Mouse (Mus musculus) liver, embryonic 12.5 days (tissue): ENCODE results near the gene Kdm6b. TPM values are rescaled to one million over a fixed set of nuclear protein-coding genes. Genes with fewer than 3 reads are reported as not detected.

Source experiments
- ATAC-seq: fragments of 200-750 bp; cut with Nextera tagmentation; 2 replicates; pipeline ENCODE4 v1.8.0; 2017; ENCODE audit warnings: moderate number of reproducible peaks, mild to moderate bottlenecking, moderate library complexity
- H3K27ac ChIP-seq: fragments of 300-500 bp; sonication (generic); 2 replicates; pipeline ENCODE4 v1.5.1; 2016; ENCODE audit warnings: mild to moderate bottlenecking
- H3K27me3 ChIP-seq: fragments of 300-500 bp; sonication (generic); replicated peaks from 2 replicates; pipeline ENCODE4 v1.6.1; 2016; ENCODE audit warnings: mild to moderate bottlenecking, moderate library complexity
- H3K36me3 ChIP-seq: fragments of 300-500 bp; sonication (generic); 2 replicates; pipeline ENCODE4 v1.6.1; 2016; ENCODE audit warnings: mild to moderate bottlenecking, moderate library complexity
- H3K4me1 ChIP-seq: fragments of 300-500 bp; sonication (generic); 2 replicates; pipeline ENCODE4 v1.6.1; 2016
- H3K4me2 ChIP-seq: fragments of 300-500 bp; sonication (generic); 2 replicates; pipeline ENCODE4 v1.6.1; 2016; ENCODE audit warnings: mild to moderate bottlenecking, moderate library complexity
- H3K4me3 ChIP-seq: fragments of 300-500 bp; sonication (generic); 2 replicates; pipeline ENCODE4 v1.5.1; 2016; ENCODE audit warnings: mild to moderate bottlenecking, moderate library complexity
- H3K9ac ChIP-seq: fragments of 300-500 bp; sonication (generic); 2 replicates; pipeline ENCODE4 v1.6.1; 2016; ENCODE audit warnings: mild to moderate bottlenecking, moderate library complexity
- H3K9me3 ChIP-seq: fragments of 300-500 bp; sonication (generic); replicated peaks from 2 replicates; pipeline ENCODE4 v1.6.1; 2016; ENCODE audit warnings: mild to moderate bottlenecking, moderate library complexity
- WGBS: fragments of 180-500 bp; shearing (Covaris S2); methylation state at CpG from one replicate; pipeline ENCODE4 v1.1.7; 2016; ENCODE audit not compliant: insufficient replicate concordance; 5-methylcytosine and 5-hydroxymethylcytosine counted together
- polyA plus RNA-seq: library from polyadenylated mRNA; unstranded; fragments of >200 nt; fragmentation: Nextera tagmentation; extraction: Ambion mirVana; gene quantifications from 2 replicates; pipeline ENCODE4 v1.2.1, GENCODE M21; 2016

Gene Kdm6b
- 7.1 and 7.5 TPM in 2 replicates for polyA plus RNA-seq

- WGBS: 43% methylated on average over 12 of the region's 12 CpGs
- ATAC-seq: no peak
- peak within 1 kb of the TSS; percentile 94 for H3K27ac ChIP-seq
- H3K9ac ChIP-seq: peak within 1 kb of the TSS; percentile 82; the same call in 1 of the 2 replicates
- H3K27me3 ChIP-seq: peaks cover 17% of the 10 kb centered on the region
- H3K36me3 ChIP-seq: no peaks in the 10 kb centered on the region
- no peaks in the 10 kb centered on the region for H3K9me3 ChIP-seq
- H3K4me1 ChIP-seq: peaks cover 84% of the 10 kb centered on the region
- peak within 1 kb of the TSS; percentile 100 for H3K4me2 ChIP-seq
- peak within 1 kb of the TSS; percentile 60 for H3K4me3 ChIP-seq
Measured at GRCm38 (mm10) chr11:69413221-69414181, at the start of gene Kdm6b. Kdm6b (minus strand) TSS chr11:69413675.

- no peak for ATAC-seq
- Histone ChIP-seq H3K27me3 (peaks cover 11% of the 10 kb centered on the region), H3K9me3 (no peaks in the 10 kb centered on the region), H3K4me1 (peaks cover 29% of the 10 kb centered on the region), H3K9ac (no peak overlapping the region), H3K4me3 (no peak overlapping the region), H3K36me3 (no peaks in the 10 kb centered on the region), H3K27ac (no peak overlapping the region), H3K4me2 (no peak overlapping the region)
- 17% methylated on average over 5 of the region's 5 CpGs for WGBS
Measured at GRCm38 (mm10) chr11:69461568-69461967, 48.1 kb upstream of the Kdm6b start.

- 63% methylated on average over 4 of the region's 4 CpGs for WGBS
- Histone ChIP-seq H3K4me3 (no peak overlapping the region), H3K36me3 (no peaks in the 10 kb centered on the region), H3K4me2 (no peak overlapping the region), H3K27me3 (no peaks in the 10 kb centered on the region), H3K9ac (no peak overlapping the region), H3K4me1 (peaks cover 33% of the 10 kb centered on the region), H3K9me3 (no peaks in the 10 kb centered on the region), H3K27ac (no peak overlapping the region)
- no peak for ATAC-seq
Measured at GRCm38 (mm10) chr11:69459883-69460282, 46.4 kb upstream of the Kdm6b start.

GRCm38 (mm10) chr11:69457006-69457579, 43.6 kb upstream of the Kdm6b start:
- Histone ChIP-seq H3K27ac (no peak overlapping the region), H3K4me2 (peak overlapping the region; percentile 26; the same call in 1 of the 2 replicates), H3K27me3 (no peaks in the 10 kb centered on the region), H3K9me3 (no peaks in the 10 kb centered on the region), H3K4me3 (no peak overlapping the region), H3K4me1 (peaks cover 44% of the 10 kb centered on the region), H3K36me3 (no peaks in the 10 kb centered on the region), H3K9ac (no peak overlapping the region)
- 25% methylated on average over 6 of the region's 6 CpGs for WGBS
- peak; percentile 63 for ATAC-seq

GRCm38 (mm10) chr11:69452114-69452867, 38.8 kb upstream of the Kdm6b start:
- peak overlapping the region; percentile 32; the same call in 1 of the 2 replicates for H3K27ac ChIP-seq
- no peak overlapping the region for H3K9ac ChIP-seq
- WGBS: 55% methylated on average over 23 of the region's 23 CpGs
- H3K4me3 ChIP-seq: no peak overlapping the region
- peak overlapping the region; percentile 32 for H3K4me2 ChIP-seq
- peaks cover 24% of the 10 kb centered on the region for H3K4me1 ChIP-seq
- no peaks in the 10 kb centered on the region for H3K9me3 ChIP-seq
- peaks cover 12% of the 10 kb centered on the region for H3K27me3 ChIP-seq
- no peaks in the 10 kb centered on the region for H3K36me3 ChIP-seq
- peak; percentile 24; the same call in 1 of the 2 replicates for ATAC-seq

- H3K9me3 ChIP-seq: no peaks in the 10 kb centered on the region
- H3K27me3 ChIP-seq: peaks cover 12% of the 10 kb centered on the region
- no peak overlapping the region for H3K9ac ChIP-seq
- WGBS: 71% methylated on average over 7 of the region's 7 CpGs
- H3K27ac ChIP-seq: no peak overlapping the region
- no peaks in the 10 kb centered on the region for H3K36me3 ChIP-seq
- H3K4me1 ChIP-seq: peaks cover 4% of the 10 kb centered on the region
- no peak for ATAC-seq
- H3K4me3 ChIP-seq: no peak overlapping the region
- no peak overlapping the region for H3K4me2 ChIP-seq
Measured at GRCm38 (mm10) chr11:69447299-69447698, 33.8 kb upstream of the Kdm6b start.

GRCm38 (mm10) chr11:69443328-69443727, 29.9 kb upstream of the Kdm6b start:
- H3K4me2 ChIP-seq: no peak overlapping the region
- H3K27ac ChIP-seq: no peak overlapping the region
- no peaks in the 10 kb centered on the region for H3K4me1 ChIP-seq
- no peaks in the 10 kb centered on the region for H3K36me3 ChIP-seq
- H3K4me3 ChIP-seq: no peak overlapping the region
- WGBS: 37% methylated on average over 5 of the region's 5 CpGs
- no peaks in the 10 kb centered on the region for H3K9me3 ChIP-seq
- peaks cover 5% of the 10 kb centered on the region for H3K27me3 ChIP-seq
- no peak for ATAC-seq
- H3K9ac ChIP-seq: no peak overlapping the region

- WGBS: 32% methylated on average over 3 of the region's 3 CpGs
- peaks cover 45% of the 10 kb centered on the region for H3K27me3 ChIP-seq
- no peak for ATAC-seq
Measured at GRCm38 (mm10) chr11:69437291-69437690, 23.8 kb upstream of the Kdm6b start.

GRCm38 (mm10) chr11:69433189-69433588, 19.7 kb upstream of the Kdm6b start:
- Histone ChIP-seq H3K4me3 (no peak overlapping the region), H3K4me2 (no peak overlapping the region), H3K27me3 (peaks cover 51% of the 10 kb centered on the region), H3K9ac (no peak overlapping the region), H3K27ac (no peak overlapping the region), H3K4me1 (peaks cover 12% of the 10 kb centered on the region), H3K9me3 (no peaks in the 10 kb centered on the region), H3K36me3 (no peaks in the 10 kb centered on the region)
- ATAC-seq: no peak
- WGBS: 55% methylated on average over 6 of the region's 6 CpGs

More at GRCm38 (mm10) chr11:69437291-69437690, 23.8 kb upstream of the Kdm6b start:
- H3K27ac ChIP-seq: no peak overlapping the region
- no peak overlapping the region for H3K4me2 ChIP-seq
- no peaks in the 10 kb centered on the region for H3K9me3 ChIP-seq
- no peaks in the 10 kb centered on the region for H3K36me3 ChIP-seq
- no peaks in the 10 kb centered on the region for H3K4me1 ChIP-seq
- H3K4me3 ChIP-seq: no peak overlapping the region
- H3K9ac ChIP-seq: no peak overlapping the region

GRCm38 (mm10) chr11:69432640-69432982, 19.1 kb upstream of the Kdm6b start:
- no peak overlapping the region for H3K9ac ChIP-seq
- no peaks in the 10 kb centered on the region for H3K36me3 ChIP-seq
- H3K9me3 ChIP-seq: no peaks in the 10 kb centered on the region
- no peak for ATAC-seq
- H3K27me3 ChIP-seq: peaks cover 46% of the 10 kb centered on the region
- H3K4me1 ChIP-seq: peaks cover 12% of the 10 kb centered on the region
- H3K4me2 ChIP-seq: no peak overlapping the region
- 61% methylated on average over 11 of the region's 11 CpGs for WGBS
- H3K4me3 ChIP-seq: no peak overlapping the region
- no peak overlapping the region for H3K27ac ChIP-seq

- no peak overlapping the region for H3K27ac ChIP-seq
- no peaks in the 10 kb centered on the region for H3K36me3 ChIP-seq
- no peaks in the 10 kb centered on the region for H3K9me3 ChIP-seq
- no peak overlapping the region for H3K4me2 ChIP-seq
- H3K4me3 ChIP-seq: no peak overlapping the region
- H3K9ac ChIP-seq: no peak overlapping the region
- H3K4me1 ChIP-seq: peaks cover 12% of the 10 kb centered on the region
- peak; percentile 55; the same call in 1 of the 2 replicates for ATAC-seq
- peaks cover 41% of the 10 kb centered on the region for H3K27me3 ChIP-seq
- 32% methylated on average over 11 of the region's 11 CpGs for WGBS
Measured at GRCm38 (mm10) chr11:69431829-69432639, 18.6 kb upstream of the Kdm6b start.
